Mouse (Mus musculus): ENCODE results near the gene Uri1.
A peak's percentile ranks its signal among the peaks of the same experiment; 100 is the strongest.

Gene Uri1

GRCm38 (mm10) chr7:38013946-38014345 is 9.4 kb downstream of the Uri1 start:
- DNase-seq (ENCODE audit: low spot score), result no peak

- no peak for DNase-seq (ENCODE audit: low spot score)
Measured at GRCm38 (mm10) chr7:38012811-38013210, 10.5 kb downstream of the Uri1 start.

GRCm38 (mm10) chr7:38008359-38008758 is 15.0 kb downstream of the Uri1 start:
- DNase-seq (ENCODE audit: low spot score), result no peak

- no peak for DNase-seq (ENCODE audit: low spot score)
Measured at GRCm38 (mm10) chr7:38002451-38002850, 20.9 kb downstream of the Uri1 start.

- DNase-seq (ENCODE audit: low spot score), result peak; percentile 52
Measured at GRCm38 (mm10) chr7:37999691-38000090, 23.7 kb downstream of the Uri1 start.

GRCm38 (mm10) chr7:37992861-37993260 is 30.5 kb downstream of the Uri1 start:
- no peak for DNase-seq (ENCODE audit: low spot score)

- DNase-seq (ENCODE audit: low spot score), result no peak
Measured at GRCm38 (mm10) chr7:37984866-37985265, 38.5 kb downstream of the Uri1 start.

- DNase-seq (ENCODE audit: low spot score), result no peak
Measured at GRCm38 (mm10) chr7:37983471-37983870, 39.9 kb downstream of the Uri1 start.

GRCm38 (mm10) chr7:37979729-37980128 is 43.6 kb downstream of the Uri1 start:
- DNase-seq (ENCODE audit: low spot score), result no peak

GRCm38 (mm10) chr7:37978412-37978811 is 44.9 kb downstream of the Uri1 start:
- peak; percentile 17 for DNase-seq (ENCODE audit: low spot score)

GRCm38 (mm10) chr7:37977676-37978075 is 45.7 kb downstream of the Uri1 start:
- peak; percentile 8 for DNase-seq (ENCODE audit: low spot score)

GRCm38 (mm10) chr7:37972999-37973555 is 50.3 kb downstream of the Uri1 start:
- DNase-seq (ENCODE audit: low spot score), result no peak

GRCm38 (mm10) chr7:37972571-37972970 is 50.8 kb downstream of the Uri1 start:
- DNase-seq (ENCODE audit: low spot score), result no peak

- DNase-seq (ENCODE audit: low spot score), result no peak
Measured at GRCm38 (mm10) chr7:37962326-37962725, 61.0 kb downstream of the Uri1 start.

- DNase-seq (ENCODE audit: low spot score), result no peak
Measured at GRCm38 (mm10) chr7:37961247-37961646, 62.1 kb downstream of the Uri1 start.

- DNase-seq (ENCODE audit: low spot score), result no peak
Measured at GRCm38 (mm10) chr7:37951841-37952240, 71.5 kb downstream of the Uri1 start.

- DNase-seq (ENCODE audit: low spot score), result no peak
Measured at GRCm38 (mm10) chr7:37936459-37936858, 86.9 kb downstream of the Uri1 start.

GRCm38 (mm10) chr7:37935786-37936185 is 87.6 kb downstream of the Uri1 start:
- DNase-seq (ENCODE audit: low spot score), result no peak

- no peak for DNase-seq (ENCODE audit: low spot score)
Measured at GRCm38 (mm10) chr7:37934770-37935182, 88.6 kb downstream of the Uri1 start.

- DNase-seq (ENCODE audit: low spot score), result no peak
Measured at GRCm38 (mm10) chr7:37933754-37934308, 89.5 kb downstream of the Uri1 start.

- no peak for DNase-seq (ENCODE audit: low spot score)
Measured at GRCm38 (mm10) chr7:37931631-37932030, 91.7 kb downstream of the Uri1 start.

- no peak for DNase-seq (ENCODE audit: low spot score)
Measured at GRCm38 (mm10) chr7:37929738-37930137, 93.6 kb downstream of the Uri1 start.

GRCm38 (mm10) chr7:37922999-37923398 is 100.4 kb downstream of the Uri1 start:
- DNase-seq (ENCODE audit: low spot score), result no peak

Measured in T-cell, adult 2 months (primary cell).